ENCODE assay signal across 21 mouse cellular contexts in genomic region chr6:5537855-5538365, GRCm38 (mm10). TPM values are rescaled to one million over a fixed set of nuclear protein-coding genes. Genes with fewer than 3 reads are reported as not detected.
"Had no signal": no experiment of that assay in that cellular context is flagged by ENCODE, and none has a peak within 500 bp of the region (broad histone marks: within the 10 kb centered on the region; RNA-seq: fewer than 3 reads in every experiment).

No protein-coding gene starts in this region.

- H3K9me3 ChIP-seq: lung, embryonic 15.5 days; megakaryocyte, embryonic 14.5 days; midbrain, embryonic 10.5 days; midbrain, embryonic 12.5 days; neural tube, embryonic 13.5 days; neural tube, embryonic 15.5 days; stomach, embryonic 15.5 days had no signal

- ATAC-seq: liver, postnatal 0 days; lung, postnatal 0 days; midbrain, embryonic 16.5 days had no signal

- H3K27ac ChIP-seq: lung, embryonic 15.5 days; macrophage; midbrain, embryonic 10.5 days; midbrain, embryonic 12.5 days; neural tube, embryonic 13.5 days; neural tube, embryonic 15.5 days; stomach, embryonic 15.5 days; stomach, postnatal 0 days had no signal

- H3K9ac ChIP-seq: liver, postnatal 0 days; lung, embryonic 15.5 days; midbrain, embryonic 12.5 days; neural tube, embryonic 13.5 days; neural tube, embryonic 15.5 days; stomach, embryonic 15.5 days had no signal

- DNase-seq: liver, postnatal 0 days; lung, adult 2 months; lung, postnatal 14 days; lung, postnatal 36 days; midbrain, embryonic 14.5 days; right cerebral cortex, adult 18-20 months; thymus, adult 2 months; thymus, postnatal 25 days; thymus, postnatal 4 days had no signal

- H3K36me3 ChIP-seq: lung, embryonic 15.5 days; midbrain, embryonic 10.5 days; midbrain, embryonic 12.5 days; neural tube, embryonic 13.5 days; neural tube, embryonic 15.5 days; stomach, embryonic 15.5 days had no signal

- H3K27me3 ChIP-seq: lung, embryonic 15.5 days; megakaryocyte, embryonic 14.5 days; midbrain, embryonic 12.5 days; neural tube, embryonic 13.5 days; neural tube, embryonic 15.5 days; stomach, embryonic 15.5 days had no signal

- H3K4me1 ChIP-seq: lung, embryonic 15.5 days; megakaryocyte, embryonic 14.5 days; midbrain, embryonic 10.5 days; midbrain, embryonic 12.5 days; neural tube, embryonic 13.5 days; neural tube, embryonic 15.5 days; stomach, embryonic 15.5 days had no signal

- H3K4me3 ChIP-seq: lung, embryonic 15.5 days; megakaryocyte, embryonic 14.5 days; midbrain, embryonic 10.5 days; midbrain, embryonic 12.5 days; myocyte; neural tube, embryonic 13.5 days; neural tube, embryonic 15.5 days; stomach, embryonic 15.5 days had no signal

- H3K4me2 ChIP-seq: lung, embryonic 15.5 days; midbrain, embryonic 12.5 days; neural tube, embryonic 13.5 days; neural tube, embryonic 15.5 days; stomach, embryonic 15.5 days had no signal

RNA-seq across cellular contexts. Expression of gene Pdk4, which starts 41.8 kb away (rescaled TPM):
- polyA plus RNA-seq: macrophage had no signal
